Mouse (Mus musculus) intestine, embryonic 16.5 days (tissue): ENCODE measurements at regions not wholly inside any gene's neighbourhood (a gene's known extent, or its start where the extent isn't known, plus 50 kb on each side); places are given as distances from the start of the nearest gene placed in this dataset.
"Not testable (repeated sequence)": the region's sequence is repeated elsewhere in the genome, so short reads cannot be mapped to it uniquely, and the experiment has no call there.

Source experiments
- ATAC-seq: fragments of 200-750 bp; cut with Nextera tagmentation; 2 replicates; pipeline ENCODE4 v1.8.0; 2017; ENCODE audit warnings: moderate TSS enrichment, moderate library complexity
- H3K27ac ChIP-seq: fragments of 300-500 bp; sonication (generic); 2 replicates; pipeline ENCODE4 v1.5.1; 2014; ENCODE audit warnings: mild to moderate bottlenecking, low read length
- H3K27me3 ChIP-seq: fragments of 300-500 bp; sonication (generic); replicated peaks from 2 replicates; pipeline ENCODE4 v1.6.1; 2014; ENCODE audit warnings: low read length, control low read depth, mixed read lengths; ENCODE audit not compliant: control insufficient read depth, insufficient read depth
- H3K36me3 ChIP-seq: fragments of 300-500 bp; sonication (generic); 2 replicates; pipeline ENCODE4 v1.6.1; 2014; ENCODE audit warnings: low read length, control low read depth; ENCODE audit not compliant: control insufficient read depth, insufficient read depth
- H3K4me1 ChIP-seq: fragments of 300-500 bp; sonication (generic); 2 replicates; pipeline ENCODE4 v1.6.1; 2014; ENCODE audit warnings: low read length, control low read depth, mixed read lengths; ENCODE audit not compliant: control insufficient read depth, insufficient read depth
- H3K4me2 ChIP-seq: fragments of 300-500 bp; sonication (generic); 2 replicates; pipeline ENCODE4 v1.6.1; 2014; ENCODE audit warnings: low read depth, low read length, control low read depth
- H3K4me3 ChIP-seq: fragments of 300-500 bp; sonication (generic); 2 replicates; pipeline ENCODE4 v1.5.1; 2014; ENCODE audit warnings: mild to moderate bottlenecking, low read length
- H3K9ac ChIP-seq: fragments of 300-500 bp; sonication (generic); 2 replicates; pipeline ENCODE4 v1.6.1; 2014; ENCODE audit warnings: low read depth, low read length
- H3K9me3 ChIP-seq: fragments of 300-500 bp; sonication (generic); 2 replicates; pipeline ENCODE4 v1.6.1; 2016; ENCODE audit warnings: low read length, control low read depth; ENCODE audit not compliant: control insufficient read depth
- WGBS: fragments of 180-500 bp; shearing (Covaris S2); extraction: QIAGEN DNeasy Blood & Tissue Kit; methylation state at CpG from one replicate; pipeline ENCODE4 v1.1.7; 2014; 5-methylcytosine and 5-hydroxymethylcytosine counted together

DNA sequence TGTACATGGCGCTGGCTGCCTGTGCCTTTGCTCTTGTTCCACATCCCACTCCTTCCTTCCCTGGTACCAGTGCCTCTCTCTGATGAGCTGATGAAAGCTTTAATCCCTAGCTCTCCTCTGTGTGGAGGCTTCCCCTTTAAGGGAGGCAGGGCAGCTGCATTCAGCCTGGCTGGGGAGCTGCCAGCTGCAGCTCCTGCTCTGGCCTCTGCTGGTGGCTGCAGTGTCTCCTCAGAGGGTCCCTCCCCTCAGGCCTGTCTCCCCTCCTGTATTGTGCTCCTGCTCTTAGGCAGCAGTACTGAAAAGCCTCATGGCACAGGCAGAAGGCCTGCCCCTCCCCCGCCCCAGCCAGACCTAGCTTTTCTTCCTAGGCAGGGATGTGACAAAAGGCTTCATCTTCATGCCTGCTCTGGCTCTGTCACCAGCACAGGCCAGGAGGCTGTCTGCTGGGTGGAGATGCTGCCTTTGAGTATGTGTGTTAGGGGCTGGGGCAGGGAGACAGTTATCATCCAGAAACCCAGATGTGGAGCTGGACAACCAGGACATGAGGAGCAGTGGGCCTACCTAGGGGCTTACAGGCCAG is 97.7 kb upstream of the Zcchc13 start:
- WGBS: 29% methylated on average over 1 of the region's 2 CpGs
- H3K4me1 ChIP-seq, H3K4me3 ChIP-seq, H3K9me3 ChIP-seq, H3K36me3 ChIP-seq, H3K27me3 ChIP-seq, H3K27ac ChIP-seq, H3K9ac ChIP-seq, H3K4me2 ChIP-seq: not testable (repeated sequence)
- peak; percentile 76 for ATAC-seq

DNA sequence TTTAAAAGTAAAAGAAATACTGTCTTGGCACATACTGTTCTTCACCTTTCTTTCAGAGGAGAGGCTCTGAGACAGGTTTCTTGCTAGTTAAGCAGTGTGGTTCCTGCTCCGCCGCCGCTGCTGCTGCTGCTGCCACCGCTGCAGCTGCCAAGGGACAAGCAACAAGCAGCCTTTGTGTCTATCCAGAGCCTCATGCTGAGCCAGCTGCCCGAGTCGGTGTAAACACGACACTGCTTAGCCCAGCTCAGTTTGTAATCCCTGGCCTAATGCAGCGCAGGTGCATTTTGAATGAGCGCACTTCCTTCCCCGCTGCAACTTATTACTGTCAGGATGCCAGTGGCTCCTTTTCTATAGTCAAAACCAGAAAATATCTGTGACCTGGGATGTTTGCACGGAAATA is 97.1 kb upstream of the Zcchc13 start:
- 0 out of 2 replicates have a peak, but pooled peaks have one; percentile 39 for ATAC-seq
- 21% methylated on average over 11 of the region's 11 CpGs for WGBS
- peak overlapping the region; percentile 40; the same call in 1 of the 2 replicates for H3K9ac ChIP-seq

DNA sequence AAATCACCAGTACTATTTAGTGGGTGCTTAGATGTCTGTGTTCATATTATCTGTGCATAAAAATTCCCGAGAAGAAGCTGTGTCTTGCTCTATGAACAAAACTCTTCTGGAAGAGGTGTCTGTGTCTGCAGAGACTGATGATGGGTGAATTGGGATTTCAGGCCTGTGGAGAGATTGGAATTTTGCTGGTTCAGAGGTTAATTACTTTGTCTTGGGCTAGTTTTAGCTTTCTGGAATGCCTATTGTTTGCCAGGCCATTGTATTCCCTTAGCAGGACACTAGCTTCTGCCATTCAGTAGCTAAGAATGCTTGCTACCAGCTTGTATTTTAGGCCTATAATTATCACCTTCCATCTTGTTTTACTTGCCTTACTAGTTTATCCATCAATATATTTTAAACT is 96.6 kb upstream of the Zcchc13 start:
- 35% methylated on average over 1 of the region's 1 CpGs for WGBS
- H3K27ac ChIP-seq: no peak overlapping the region
- H3K27me3 ChIP-seq: no peaks in the 10 kb centered on the region
- H3K4me1 ChIP-seq: no peaks in the 10 kb centered on the region
- H3K9me3 ChIP-seq: no peaks in the 10 kb centered on the region
- no peaks in the 10 kb centered on the region for H3K36me3 ChIP-seq
- no peak overlapping the region for H3K4me3 ChIP-seq
- no peak for ATAC-seq
- H3K4me2 ChIP-seq: no peak overlapping the region
- H3K9ac ChIP-seq: no peak overlapping the region

More for the DNA sequence above, 97.1 kb upstream of the Zcchc13 start:
- Histone ChIP-seq H3K27me3 (no peaks in the 10 kb centered on the region), H3K9me3 (no peaks in the 10 kb centered on the region), H3K4me2 (no peak overlapping the region), H3K4me3 (no peak overlapping the region), H3K36me3 (no peaks in the 10 kb centered on the region), H3K27ac (no peak overlapping the region), H3K4me1 (no peaks in the 10 kb centered on the region)

DNA sequence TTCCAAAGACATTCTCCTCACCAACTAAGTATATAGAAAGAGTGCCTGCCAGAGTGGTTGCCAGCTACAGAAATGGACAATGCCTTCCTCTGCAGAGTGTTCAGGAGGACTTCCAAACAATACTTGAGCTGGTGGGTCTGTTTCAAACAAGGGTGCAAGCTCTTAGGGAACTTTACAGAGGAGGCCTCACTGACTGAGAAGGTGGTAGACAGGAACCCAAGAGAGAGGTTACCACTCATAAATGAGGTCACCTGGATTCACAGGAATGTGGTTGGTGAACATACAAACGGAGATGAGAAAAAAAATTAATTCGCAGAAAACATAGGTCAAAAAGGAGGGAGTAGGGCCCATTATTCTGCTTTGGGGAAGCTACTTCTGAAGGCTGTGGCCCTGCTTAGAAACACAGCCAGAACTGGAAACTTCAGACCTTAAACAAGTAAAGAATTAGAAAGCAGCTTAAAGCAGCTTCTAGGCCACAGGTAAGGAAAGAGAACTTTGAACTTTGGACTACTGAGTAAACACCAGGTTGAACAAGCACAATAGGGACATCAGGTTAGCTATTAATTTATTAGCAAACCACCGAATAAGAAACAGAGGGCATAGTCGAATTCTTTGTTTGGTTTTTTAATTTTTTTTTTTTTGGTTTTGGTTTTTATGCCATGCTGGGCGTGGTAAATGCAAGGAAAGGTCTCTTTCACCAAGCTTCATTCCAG is 83.7 kb upstream of the Zcchc13 start:
- no peaks in the 10 kb centered on the region for H3K27me3 ChIP-seq
- H3K36me3 ChIP-seq: no peaks in the 10 kb centered on the region
- H3K4me3 ChIP-seq: no peak overlapping the region
- 0 out of 2 replicates have a peak, but pooled peaks cover 2% of the 10 kb centered on the region for H3K4me1 ChIP-seq
- no peaks in the 10 kb centered on the region for H3K9me3 ChIP-seq
- peak; percentile 88 for ATAC-seq
- no peak overlapping the region for H3K4me2 ChIP-seq
- H3K9ac ChIP-seq: no peak overlapping the region
- 52% methylated on average over 5 of the region's 5 CpGs for WGBS
- H3K27ac ChIP-seq: peak overlapping the region; percentile 88

DNA sequence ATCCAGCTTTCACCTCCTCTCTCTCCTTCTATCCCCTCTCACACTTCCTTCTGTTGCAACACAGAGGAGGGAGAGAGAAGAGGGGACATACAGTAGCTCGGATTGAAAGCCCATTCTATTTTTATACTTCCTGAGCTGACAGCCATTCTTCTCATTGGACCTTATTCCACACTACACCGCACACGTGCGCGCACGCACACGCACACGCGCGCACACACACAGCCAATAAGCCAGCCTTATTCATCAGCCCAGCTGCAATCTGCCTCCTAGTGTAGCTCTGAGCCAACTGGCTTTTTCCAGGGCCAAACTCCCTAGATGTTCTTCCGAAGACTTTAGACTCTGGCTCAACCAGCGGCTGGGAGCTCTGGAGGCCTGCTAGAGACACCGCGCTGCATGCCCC is 79.1 kb upstream of the Zcchc13 start:
- Histone ChIP-seq H3K9me3 (no peaks in the 10 kb centered on the region), H3K27ac (peak overlapping the region; percentile 49), H3K4me1 (peaks cover 7% of the 10 kb centered on the region; the same call in 1 of the 2 replicates), H3K36me3 (no peaks in the 10 kb centered on the region), H3K9ac (no peak overlapping the region), H3K27me3 (no peaks in the 10 kb centered on the region), H3K4me2 (no peak overlapping the region), H3K4me3 (no peak overlapping the region)
- ATAC-seq: peak; percentile 19
- 74% methylated on average over 14 of the region's 14 CpGs for WGBS

DNA sequence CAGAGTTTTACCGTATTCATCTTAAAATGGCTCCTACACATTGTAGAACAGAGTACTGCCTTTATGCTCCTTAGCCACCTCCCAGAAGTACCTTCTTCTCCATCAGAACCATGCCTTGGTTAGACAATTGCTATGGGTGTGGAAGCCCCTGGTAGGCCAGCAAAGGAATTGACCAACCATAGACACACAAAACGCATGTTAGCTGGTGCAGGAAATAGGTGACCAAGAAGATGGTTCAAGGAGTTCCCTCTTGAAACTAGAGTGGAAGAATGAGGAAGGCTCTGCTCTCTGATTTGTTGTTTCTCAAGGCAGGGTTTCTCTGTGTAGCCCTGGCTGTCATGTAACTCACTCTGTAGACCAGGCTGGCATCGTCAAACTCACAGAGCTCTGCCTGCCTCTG is 77.2 kb upstream of the Zcchc13 start:
- no peak overlapping the region for H3K4me3 ChIP-seq
- 88% methylated on average over 3 of the region's 3 CpGs for WGBS
- H3K27me3 ChIP-seq: no peaks in the 10 kb centered on the region
- no peak overlapping the region for H3K4me2 ChIP-seq
- no peaks in the 10 kb centered on the region for H3K36me3 ChIP-seq
- H3K9me3 ChIP-seq: no peaks in the 10 kb centered on the region
- H3K27ac ChIP-seq: no peak overlapping the region
- no peak for ATAC-seq
- H3K4me1 ChIP-seq: peaks cover 17% of the 10 kb centered on the region; the same call in 1 of the 2 replicates
- no peak overlapping the region for H3K9ac ChIP-seq

DNA sequence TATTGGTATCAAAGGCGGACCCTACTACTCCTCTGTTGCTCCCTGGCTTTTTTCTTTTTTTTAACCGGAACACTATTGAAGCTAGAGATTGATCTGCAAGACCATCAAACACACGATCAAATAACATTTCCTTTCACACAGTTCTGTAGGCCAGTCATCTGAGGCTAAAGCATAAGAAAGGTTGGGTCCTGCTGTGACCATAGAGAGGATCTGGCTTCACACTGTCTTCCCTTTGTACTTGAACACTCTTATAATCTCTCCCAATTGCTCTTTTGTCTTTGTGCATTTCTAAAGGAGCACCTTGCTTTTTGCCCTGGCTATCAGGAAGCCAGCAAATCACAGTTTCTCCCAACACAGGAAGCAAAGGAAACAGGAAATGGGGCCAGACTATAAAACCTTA is 76.8 kb upstream of the Zcchc13 start:
- H3K27me3 ChIP-seq: no peaks in the 10 kb centered on the region
- H3K27ac ChIP-seq: no peak overlapping the region
- no peak overlapping the region for H3K9ac ChIP-seq
- H3K36me3 ChIP-seq: no peaks in the 10 kb centered on the region
- no peak overlapping the region for H3K4me2 ChIP-seq
- peaks cover 17% of the 10 kb centered on the region; the same call in 1 of the 2 replicates for H3K4me1 ChIP-seq
- ATAC-seq: no peak
- H3K9me3 ChIP-seq: no peaks in the 10 kb centered on the region
- H3K4me3 ChIP-seq: no peak overlapping the region
- WGBS: 87% methylated on average over 3 of the region's 3 CpGs

DNA sequence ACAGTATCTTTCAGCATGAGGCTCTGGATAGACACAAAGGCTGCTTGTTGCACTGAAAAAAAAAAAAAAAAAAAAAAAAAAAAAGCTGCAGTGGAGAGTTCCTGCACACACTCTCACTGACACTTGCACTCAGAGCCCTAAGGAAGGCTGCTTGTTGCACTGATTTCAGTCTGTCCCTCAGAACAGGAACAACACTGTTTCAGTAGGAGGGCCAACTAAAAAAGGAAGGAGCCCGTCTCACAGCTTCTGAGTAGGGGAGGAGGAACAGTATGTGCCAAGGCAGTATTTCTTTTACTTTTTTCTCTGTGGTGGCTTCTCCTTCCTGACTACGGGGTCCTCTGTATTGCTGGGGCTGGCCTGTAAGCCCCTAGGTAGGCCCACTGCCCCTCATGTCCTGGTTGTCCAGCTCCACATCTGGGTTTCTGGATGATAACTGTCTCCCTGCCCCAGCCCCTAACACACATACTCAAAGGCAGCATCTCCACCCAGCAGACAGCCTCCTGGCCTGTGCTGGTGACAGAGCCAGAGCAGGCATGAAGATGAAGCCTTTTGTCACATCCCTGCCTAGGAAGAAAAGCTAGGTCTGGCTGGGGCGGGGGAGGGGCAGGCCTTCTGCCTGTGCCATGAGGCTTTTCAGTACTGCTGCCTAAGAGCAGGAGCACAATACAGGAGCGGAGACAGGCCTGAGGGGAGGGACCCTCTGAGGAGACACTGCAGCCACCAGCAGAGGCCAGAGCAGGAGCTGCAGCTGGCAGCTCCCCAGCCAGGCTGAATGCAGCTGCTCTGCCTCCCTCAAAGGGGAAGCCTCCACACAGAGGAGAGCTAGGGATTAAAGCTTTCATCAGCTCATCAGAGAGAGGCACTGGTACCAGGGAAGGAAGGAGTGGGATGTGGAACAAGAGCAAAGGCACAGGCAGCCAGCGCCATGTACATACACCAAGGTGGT is 75.1 kb upstream of the Zcchc13 start:
- not testable (repeated sequence) for H3K9me3 ChIP-seq, H3K27ac ChIP-seq, H3K36me3 ChIP-seq, H3K27me3 ChIP-seq, H3K9ac ChIP-seq, H3K4me2 ChIP-seq, H3K4me3 ChIP-seq
- peaks cover 17% of the 10 kb centered on the region; the same call in 1 of the 2 replicates for H3K4me1 ChIP-seq
- WGBS: 53% methylated on average over 4 of the region's 5 CpGs
- peak; percentile 64 for ATAC-seq

DNA sequence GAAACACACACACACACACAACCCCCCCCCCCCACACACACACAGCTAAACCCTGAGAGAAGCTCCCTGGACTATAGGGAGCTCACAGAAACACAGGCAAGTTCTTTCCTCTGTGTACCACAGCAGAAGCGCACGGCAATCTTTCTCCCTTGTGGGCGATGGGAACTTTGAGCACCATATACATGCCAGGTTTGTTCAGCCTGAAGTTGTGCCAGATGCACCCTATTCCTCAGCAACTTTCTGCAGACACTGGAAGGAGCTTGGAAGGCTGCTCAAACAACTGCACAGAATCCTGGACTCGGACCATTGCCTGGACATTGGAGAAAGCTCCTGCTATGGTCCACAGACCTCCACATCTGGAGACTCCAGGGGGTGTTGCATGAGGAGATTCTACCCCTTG is 74.3 kb upstream of the Zcchc13 start:
- H3K9me3 ChIP-seq: no peaks in the 10 kb centered on the region
- no peak overlapping the region for H3K4me2 ChIP-seq
- H3K4me1 ChIP-seq: peaks cover 17% of the 10 kb centered on the region; the same call in 1 of the 2 replicates
- H3K4me3 ChIP-seq: no peak overlapping the region
- H3K27ac ChIP-seq: peak overlapping the region; percentile 62
- H3K9ac ChIP-seq: peak overlapping the region; percentile 8; the same call in 1 of the 2 replicates
- no peaks in the 10 kb centered on the region for H3K36me3 ChIP-seq
- no peaks in the 10 kb centered on the region for H3K27me3 ChIP-seq
- 47% methylated on average over 4 of the region's 4 CpGs for WGBS
- ATAC-seq: peak; percentile 15; the same call in 1 of the 2 replicates
